Mouse (Mus musculus) megakaryocyte, embryonic 14.5 days (primary cell): Measurements from ENCODE around the gene 4921509C19Rik. TPM values are rescaled to one million over a fixed set of nuclear protein-coding genes. Genes with fewer than 3 reads are reported as not detected.
"Not testable (repeated sequence)": the region's sequence is repeated elsewhere in the genome, so short reads cannot be mapped to it uniquely, and the experiment has no call there.

Experiments
- H3K27me3 ChIP-seq: replicated peaks from 2 replicates; pipeline ENCODE3; 2012; ENCODE audit warnings: inconsistent platforms
- H3K36me3 ChIP-seq: replicated peaks from 2 replicates; pipeline ENCODE3; 2012; ENCODE audit warnings: low read length, inconsistent platforms, mixed read lengths
- H3K4me1 ChIP-seq: 2 replicates; pipeline ENCODE4 v1.6.1; 2012; ENCODE audit warnings: inconsistent platforms
- H3K4me3 ChIP-seq: replicated peaks from 2 replicates; pipeline ENCODE3; 2012; ENCODE audit warnings: moderate library complexity, mild to moderate bottlenecking, inconsistent platforms
- H3K9me3 ChIP-seq: 2 replicates; pipeline ENCODE4 v1.6.1; 2012; ENCODE audit warnings: inconsistent platforms
- FLI1 ChIP-seq: IDR thresholded peaks from 2 replicates; pipeline ENCODE4 v1.6.1; 2012; ENCODE audit warnings: low read length, inconsistent platforms, mixed read lengths
- GATA1 ChIP-seq: IDR thresholded peaks from 3 replicates; pipeline ENCODE4 v1.6.1; 2012; ENCODE audit warnings: mixed read lengths, low read length, inconsistent platforms, borderline replicate concordance
- polyA plus RNA-seq: library from polyadenylated mRNA; stranded (reverse); fragments of >175 nt; gene quantifications from 2 replicates; pipeline ENCODE4 v1.2.3, GENCODE M21; 2012; ENCODE audit warnings: low replicate concordance; ENCODE audit not compliant: insufficient read depth

Gene 4921509C19Rik
- not detected in 2 replicates for polyA plus RNA-seq

DNA sequence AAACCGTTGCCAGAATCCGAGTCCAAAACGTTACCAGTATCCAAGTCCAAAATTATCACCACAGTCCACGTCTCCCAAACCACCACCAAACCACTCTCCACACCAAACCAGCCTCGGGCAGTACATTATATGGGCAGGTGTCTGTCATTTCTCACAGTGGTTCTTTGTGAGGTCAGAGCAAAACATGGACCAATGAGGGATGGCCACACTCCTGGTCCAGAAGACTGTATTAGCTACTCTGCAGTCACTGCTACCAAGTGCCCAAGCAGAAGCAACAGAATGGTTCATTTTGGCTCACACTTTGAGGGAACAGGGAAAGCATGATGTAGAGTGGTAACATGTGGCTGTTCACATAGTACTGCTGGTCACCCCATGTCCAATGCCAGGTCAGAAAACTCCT is at the start of gene 4921509C19Rik:
Gene 4921509C19Rik, minus strand, starts transcription at position 101 of the 400 bp plus-strand sequence.
- H3K36me3 ChIP-seq, H3K4me1 ChIP-seq, H3K9me3 ChIP-seq, H3K27me3 ChIP-seq, H3K4me3 ChIP-seq: not testable (repeated sequence)

DNA sequence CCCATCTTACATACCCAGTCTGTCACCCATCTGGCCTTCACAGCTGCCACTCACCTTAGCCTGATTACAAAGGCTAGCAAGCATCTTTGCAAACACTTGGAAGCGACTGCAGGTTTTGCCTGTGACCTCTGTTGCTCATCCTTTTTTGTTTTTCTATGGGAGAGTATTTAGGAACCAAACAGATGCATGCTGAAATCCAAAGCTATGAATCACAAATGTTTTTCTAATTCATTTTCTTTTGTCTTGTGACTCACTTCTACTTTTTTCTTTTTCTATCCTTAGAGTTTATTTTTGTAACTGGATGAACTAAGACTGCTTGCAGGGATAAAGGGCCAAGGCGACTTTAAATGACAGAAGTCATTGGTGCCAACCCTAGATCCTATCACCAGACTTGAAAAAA is 49.6 kb upstream of the 4921509C19Rik start:
- no peak overlapping the region for H3K4me3 ChIP-seq
- no peaks in the 10 kb centered on the region for H3K9me3 ChIP-seq
- H3K27me3 ChIP-seq: peaks cover 41% of the 10 kb centered on the region
- H3K4me1 ChIP-seq: peaks cover 48% of the 10 kb centered on the region
- H3K36me3 ChIP-seq: peaks cover 14% of the 10 kb centered on the region
- TF ChIP-seq FLI1 (no peak), GATA1 (no peak)

DNA sequence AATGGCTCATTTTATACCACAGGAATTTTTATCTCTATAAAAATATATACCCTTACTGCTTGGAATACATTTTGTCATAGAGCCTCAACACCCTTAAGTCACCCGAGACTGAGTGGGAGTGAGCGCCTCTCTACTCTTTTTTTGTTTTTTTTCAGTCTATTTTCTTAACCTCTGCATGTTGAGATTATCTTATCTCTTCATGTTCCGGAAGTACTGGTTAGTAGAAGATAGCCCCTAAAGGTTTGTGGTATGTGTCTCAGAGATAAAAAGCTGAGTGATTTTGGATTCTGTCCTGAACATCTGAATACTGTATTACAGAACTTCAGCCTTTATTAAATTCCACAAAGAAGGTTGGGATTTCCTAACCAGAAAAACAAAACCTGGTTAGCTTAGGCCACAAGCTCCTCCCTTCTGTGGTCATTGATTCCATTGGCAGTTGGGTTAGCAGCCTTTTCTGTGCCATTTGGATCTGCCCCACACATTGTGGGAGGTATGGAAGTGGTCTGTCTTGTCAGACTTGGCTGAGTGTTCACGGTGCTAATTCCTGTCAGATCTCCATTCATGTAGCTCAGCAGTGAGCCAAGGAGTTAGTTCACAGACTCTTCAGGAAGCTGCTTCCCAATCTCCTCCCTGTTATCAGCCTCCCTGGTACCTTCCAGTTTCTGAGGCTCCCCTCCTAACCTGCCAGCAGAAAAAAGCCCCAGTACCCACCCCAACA is 48.5 kb upstream of the 4921509C19Rik start:
- H3K4me3 ChIP-seq: no peak overlapping the region
- H3K36me3 ChIP-seq: peaks cover 18% of the 10 kb centered on the region
- peaks cover 41% of the 10 kb centered on the region for H3K27me3 ChIP-seq
- TF ChIP-seq GATA1: no peak
- no peak for TF ChIP-seq FLI1
- peaks cover 37% of the 10 kb centered on the region for H3K4me1 ChIP-seq
- no peaks in the 10 kb centered on the region for H3K9me3 ChIP-seq

- peaks cover 4% of the 10 kb centered on the region for H3K27me3 ChIP-seq
- no peaks in the 10 kb centered on the region for H3K9me3 ChIP-seq
- H3K4me1 ChIP-seq: peaks cover 4% of the 10 kb centered on the region
- no peak overlapping the region for H3K4me3 ChIP-seq
- H3K36me3 ChIP-seq: peaks cover 52% of the 10 kb centered on the region
- TF ChIP-seq FLI1 (no peak), GATA1 (no peak)
These were observed 43.0 kb upstream of the 4921509C19Rik start for GRCm38 (mm10) chr2:151519000-151519399.

GRCm38 (mm10) chr2:151513525-151514285 is 37.8 kb upstream of the 4921509C19Rik start:
- no peaks in the 10 kb centered on the region for H3K9me3 ChIP-seq
- peaks cover 10% of the 10 kb centered on the region for H3K4me1 ChIP-seq
- no peak for TF ChIP-seq GATA1
- TF ChIP-seq FLI1: no peak
- H3K27me3 ChIP-seq: no peaks in the 10 kb centered on the region
- H3K4me3 ChIP-seq: no peak overlapping the region
- H3K36me3 ChIP-seq: peaks cover 86% of the 10 kb centered on the region

- TF ChIP-seq GATA1: no peak
- TF ChIP-seq FLI1: no peak
- H3K36me3 ChIP-seq: peaks cover 92% of the 10 kb centered on the region
These were observed 36.2 kb upstream of the 4921509C19Rik start for GRCm38 (mm10) chr2:151512199-151512598.

GRCm38 (mm10) chr2:151504226-151504625 is 28.3 kb upstream of the 4921509C19Rik start:
- Histone ChIP-seq H3K4me1 (no peaks in the 10 kb centered on the region), H3K9me3 (no peaks in the 10 kb centered on the region), H3K27me3 (no peaks in the 10 kb centered on the region), H3K4me3 (no peak overlapping the region), H3K36me3 (peaks cover 93% of the 10 kb centered on the region)
- TF ChIP-seq FLI1 (no peak), GATA1 (no peak)

More at GRCm38 (mm10) chr2:151512199-151512598, 36.2 kb upstream of the 4921509C19Rik start:
- peaks cover 10% of the 10 kb centered on the region for H3K4me1 ChIP-seq
- H3K4me3 ChIP-seq: no peak overlapping the region
- H3K27me3 ChIP-seq: no peaks in the 10 kb centered on the region
- H3K9me3 ChIP-seq: no peaks in the 10 kb centered on the region

DNA sequence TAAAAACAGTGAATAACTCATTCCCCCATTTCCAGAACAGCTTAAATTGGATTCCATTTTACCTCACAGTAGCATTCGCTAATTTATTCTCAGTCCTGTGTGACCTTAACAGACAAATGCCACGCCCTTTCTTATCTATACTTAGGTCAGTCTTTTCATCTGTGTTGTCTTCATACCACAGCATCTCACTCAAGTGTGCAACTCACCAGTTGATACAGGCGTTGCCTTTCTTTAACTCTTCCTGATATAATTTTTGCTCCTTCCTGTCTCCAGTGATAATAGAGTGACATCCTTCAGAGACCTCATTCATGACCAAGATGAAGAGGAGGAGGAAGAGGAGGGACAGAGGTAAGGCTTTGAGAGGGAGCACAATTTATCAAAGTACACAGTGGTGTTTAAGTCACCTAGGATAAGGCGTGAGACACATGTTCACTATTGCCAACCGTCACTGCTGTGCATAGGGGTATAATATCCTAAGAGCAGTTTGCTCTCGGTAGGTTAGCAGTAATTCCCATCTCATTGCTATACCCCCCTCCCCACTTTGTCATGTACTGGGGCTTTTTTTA is 24.6 kb upstream of the 4921509C19Rik start:
- H3K4me1 ChIP-seq: peaks cover 3% of the 10 kb centered on the region
- H3K4me3 ChIP-seq: no peak overlapping the region
- H3K36me3 ChIP-seq: peaks cover 91% of the 10 kb centered on the region
- no peak for TF ChIP-seq FLI1
- TF ChIP-seq GATA1: no peak
- no peaks in the 10 kb centered on the region for H3K9me3 ChIP-seq
- H3K27me3 ChIP-seq: no peaks in the 10 kb centered on the region

DNA sequence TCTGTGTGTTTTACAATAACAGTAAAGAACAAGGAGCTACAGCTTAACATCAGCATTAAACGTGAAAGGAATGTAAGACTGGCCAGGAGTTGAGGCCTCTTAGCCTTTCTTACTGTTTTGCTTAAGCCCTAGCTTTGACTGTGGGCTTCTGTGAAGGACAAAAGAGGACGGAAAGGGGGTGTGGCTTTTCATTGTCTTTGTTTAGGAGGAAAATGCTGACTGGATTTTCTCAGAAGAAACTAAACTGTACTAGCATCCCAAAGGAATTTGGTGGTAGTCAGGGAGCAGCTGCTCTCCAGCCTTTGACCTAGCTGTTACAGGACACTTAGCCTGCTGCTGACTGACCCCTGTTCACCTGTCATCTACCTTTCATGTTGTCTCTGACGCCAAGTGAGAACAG is 22.4 kb upstream of the 4921509C19Rik start:
- TF ChIP-seq FLI1 (no peak), GATA1 (no peak)
- Histone ChIP-seq H3K27me3 (no peaks in the 10 kb centered on the region), H3K9me3 (no peaks in the 10 kb centered on the region), H3K36me3 (peaks cover 69% of the 10 kb centered on the region), H3K4me3 (no peak overlapping the region), H3K4me1 (peaks cover 15% of the 10 kb centered on the region)
